Mouse (Mus musculus) frontal cortex, postnatal 10 days (tissue): ENCODE measurements around the gene Tbc1d1.
"Not testable (repeated sequence)": the region's sequence is repeated elsewhere in the genome, so short reads cannot be mapped to it uniquely, and the experiment has no call there.

Experiments used
- DNase-seq, 2 experiments: peaks; one replicate each; pipeline ENCODE4 v3.0.0; 2022; ENCODE audit warnings: low spot score in 2 of 2, mixed read lengths in 1 of 2

The Tbc1d1 gene

DNA sequence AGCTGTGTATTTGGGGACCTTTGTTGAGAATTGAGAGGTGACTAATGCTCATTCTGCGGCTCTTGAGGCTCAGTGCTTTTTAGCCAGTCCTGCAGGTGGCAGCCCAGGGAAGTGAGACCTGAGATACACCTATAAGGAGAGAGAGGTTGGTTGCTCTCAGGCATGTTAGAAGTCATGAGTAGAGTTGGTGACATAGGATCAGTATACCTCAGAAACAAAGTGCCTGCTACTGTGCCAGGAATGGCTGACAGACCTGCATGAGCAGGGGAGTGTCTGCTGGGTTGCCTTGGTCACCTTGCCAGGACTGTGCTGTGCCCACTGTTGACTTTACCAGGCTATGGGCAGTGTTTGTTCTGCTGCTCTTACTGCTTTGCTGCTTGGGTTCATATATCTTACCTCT lies 157.4 kb downstream of the Tbc1d1 start:
- DNase-seq = no peak

DNA sequence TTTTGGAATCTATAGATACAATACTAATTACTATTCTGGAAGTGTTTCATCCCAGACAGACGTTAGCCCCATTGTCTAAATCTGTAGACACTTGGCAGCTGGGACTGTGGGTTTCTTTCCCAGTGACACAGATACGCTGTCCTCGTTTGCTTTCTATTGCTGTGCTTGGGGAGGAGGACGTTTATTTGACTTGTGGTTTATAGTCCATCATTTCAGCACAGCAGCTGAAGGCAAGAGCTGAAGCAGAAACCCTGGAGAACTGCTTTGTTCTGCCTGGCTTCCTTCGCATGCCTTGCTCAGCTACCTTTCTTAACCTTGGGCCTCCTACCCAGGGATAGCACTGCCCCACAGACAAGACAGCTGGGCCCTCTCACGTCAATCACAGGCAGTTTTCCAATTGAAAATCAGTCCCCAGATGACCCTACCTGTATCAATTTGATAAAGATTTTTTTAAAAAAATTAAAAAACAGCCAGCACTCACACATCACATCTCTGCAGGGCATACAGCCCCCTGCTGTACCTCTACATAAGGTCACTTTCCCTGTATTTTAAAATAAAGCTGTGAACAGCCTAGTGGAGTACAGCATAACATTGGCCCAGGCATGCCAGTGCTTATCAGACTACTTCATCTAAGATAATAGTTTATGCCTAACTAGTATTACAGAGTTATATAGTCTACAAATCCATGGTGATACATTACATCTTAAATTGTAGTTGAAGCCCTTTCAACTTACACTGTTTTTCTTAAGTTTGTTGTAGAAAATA lies 158.4 kb downstream of the Tbc1d1 start:
- DNase-seq = no peak

DNA sequence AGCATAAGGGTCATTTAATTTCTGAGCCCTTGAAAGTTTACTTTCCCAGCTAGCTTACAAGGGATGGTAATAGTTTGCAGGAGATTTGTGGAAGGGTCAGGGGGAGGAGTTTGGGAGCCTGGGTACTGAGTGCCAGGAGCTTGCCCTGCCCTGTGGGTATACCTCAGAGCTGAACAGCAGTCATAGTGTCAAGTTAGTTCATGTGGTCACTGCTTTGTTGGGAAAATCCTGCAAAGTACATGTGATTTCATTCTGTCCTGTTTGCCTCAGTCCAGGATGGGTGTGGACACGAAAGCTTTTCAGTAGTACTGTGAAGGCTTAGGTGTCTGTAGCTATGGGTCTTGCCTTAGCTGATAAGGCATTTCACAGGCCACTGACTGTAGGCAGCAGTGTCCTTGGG lies 159.0 kb downstream of the Tbc1d1 start:
- DNase-seq = no peak

DNA sequence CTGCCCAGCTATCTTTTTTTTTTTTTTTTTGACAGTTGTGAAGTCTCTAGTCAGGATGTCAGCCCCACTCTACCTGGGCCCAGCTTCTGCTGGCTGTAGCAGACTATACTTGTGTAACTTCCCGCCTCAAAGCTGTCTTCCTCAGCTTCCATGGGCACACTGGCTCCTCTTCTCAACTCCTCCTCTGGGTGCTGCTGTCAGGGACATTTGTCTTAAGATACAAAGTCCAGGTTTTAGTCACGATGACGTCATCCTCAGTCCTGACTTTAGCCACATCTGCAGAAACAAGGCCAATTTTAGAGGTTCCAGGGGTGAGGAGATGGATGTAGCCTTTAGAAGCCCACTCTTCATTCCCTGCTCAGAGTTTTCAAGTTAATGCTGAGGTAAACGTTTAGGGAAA lies 167.2 kb downstream of the Tbc1d1 start:
- DNase-seq = no peak

DNA sequence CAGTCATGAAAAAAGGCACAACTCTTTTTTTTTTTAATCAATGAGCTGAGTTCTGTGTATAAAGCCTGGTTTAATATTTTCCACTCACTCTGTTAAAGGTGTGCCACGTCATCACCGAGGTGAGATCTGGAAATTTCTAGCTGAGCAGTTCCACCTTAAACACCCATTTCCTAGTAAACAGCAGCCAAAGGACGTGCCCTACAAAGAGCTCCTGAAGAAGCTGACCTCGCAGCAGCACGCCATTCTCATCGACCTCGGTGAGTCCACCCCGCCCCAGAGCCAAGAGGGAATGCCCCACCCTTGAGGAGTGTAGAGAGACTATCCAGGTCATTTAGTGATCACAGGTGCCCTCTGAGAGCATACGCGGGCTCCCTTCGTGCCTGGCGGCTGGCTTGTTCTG lies 168.2 kb downstream of the Tbc1d1 start:
- no peak for DNase-seq

DNA sequence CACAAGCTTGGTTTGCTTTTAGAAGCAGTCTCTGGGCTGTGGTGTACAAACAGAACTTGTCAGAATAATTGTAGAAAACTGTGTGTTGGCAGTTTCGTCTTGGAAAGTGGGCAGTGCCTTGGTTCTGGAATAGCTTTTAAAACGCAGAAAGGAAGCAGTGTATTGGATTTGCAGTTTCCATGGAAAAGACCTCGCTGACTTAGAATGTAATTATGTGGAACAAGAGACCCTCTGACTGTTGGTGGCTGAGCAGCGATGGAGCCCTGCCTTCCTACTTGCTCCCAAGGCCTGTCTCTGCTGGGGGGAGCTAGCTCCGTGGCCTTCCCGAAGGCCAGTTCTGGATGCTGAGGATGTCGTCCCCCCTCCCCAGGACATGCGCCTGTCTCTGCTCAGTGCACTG lies 168.8 kb downstream of the Tbc1d1 start:
- no peak for DNase-seq

DNA sequence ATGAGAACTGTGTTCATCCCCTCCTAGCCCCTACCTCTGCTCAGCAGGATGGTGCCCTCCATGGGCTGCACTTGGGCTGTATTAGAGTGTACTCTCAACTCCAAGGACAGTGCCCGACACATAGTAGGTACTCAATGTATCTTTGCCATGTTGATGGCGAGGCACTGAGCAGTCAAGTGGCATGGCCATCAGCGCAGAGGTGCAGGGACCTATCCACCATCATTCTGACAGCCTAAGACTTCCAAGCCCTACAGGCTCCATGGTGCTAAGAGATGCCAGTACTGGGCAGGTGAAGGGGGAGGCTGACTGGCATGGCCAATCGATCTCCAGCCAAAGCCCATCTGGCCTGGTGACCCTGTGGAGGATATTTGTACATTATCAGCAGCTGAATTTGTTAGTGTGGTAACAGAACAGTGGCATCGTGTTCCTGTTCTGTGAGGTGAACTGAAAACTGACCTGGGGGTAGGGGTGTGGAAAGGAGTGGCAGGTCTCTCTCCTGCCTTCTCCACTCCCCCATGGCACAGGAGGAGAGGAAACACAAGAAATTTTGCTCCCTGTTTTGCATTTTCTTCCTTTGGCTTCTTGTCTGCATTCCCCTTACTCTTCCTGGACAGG lies 169.7 kb downstream of the Tbc1d1 start:
- no peak for DNase-seq

DNA sequence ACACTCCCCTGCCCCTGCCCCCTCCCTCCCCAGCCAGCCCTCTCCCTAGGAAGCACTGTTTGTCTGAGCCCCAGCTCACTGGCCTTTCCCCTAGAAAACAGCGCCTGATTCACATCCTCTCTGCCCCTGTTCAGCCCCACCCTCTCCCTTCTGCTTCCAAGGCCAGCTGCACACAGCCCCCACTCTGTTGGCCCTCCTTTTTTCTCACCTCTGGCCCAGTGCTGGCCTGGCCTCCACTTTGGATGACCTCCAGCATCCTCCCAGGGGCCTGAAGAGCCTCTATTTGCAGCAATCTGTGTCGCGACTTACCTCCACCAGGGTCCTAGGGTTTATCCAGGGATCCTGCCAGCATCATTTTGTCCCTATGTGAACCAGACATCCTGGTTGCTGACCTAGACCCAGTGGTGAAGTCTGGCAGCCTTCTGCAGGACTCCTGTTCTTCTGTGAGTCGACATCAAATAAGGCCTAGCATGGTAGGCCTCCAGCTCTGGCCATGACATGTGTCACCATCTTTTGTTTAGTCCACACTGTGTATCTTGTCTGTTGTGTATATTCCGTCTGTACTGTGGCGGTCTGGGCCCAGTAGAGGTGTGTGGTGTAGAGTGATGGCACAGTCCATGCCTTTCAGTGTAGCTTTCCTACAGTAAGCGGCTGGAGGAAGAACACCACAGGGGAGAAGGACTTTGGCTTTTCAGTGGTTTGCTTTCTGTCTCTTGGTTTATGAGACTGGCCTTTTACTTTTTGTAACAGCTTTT lies 170.5 kb downstream of the Tbc1d1 start:
- no peak for DNase-seq

DNA sequence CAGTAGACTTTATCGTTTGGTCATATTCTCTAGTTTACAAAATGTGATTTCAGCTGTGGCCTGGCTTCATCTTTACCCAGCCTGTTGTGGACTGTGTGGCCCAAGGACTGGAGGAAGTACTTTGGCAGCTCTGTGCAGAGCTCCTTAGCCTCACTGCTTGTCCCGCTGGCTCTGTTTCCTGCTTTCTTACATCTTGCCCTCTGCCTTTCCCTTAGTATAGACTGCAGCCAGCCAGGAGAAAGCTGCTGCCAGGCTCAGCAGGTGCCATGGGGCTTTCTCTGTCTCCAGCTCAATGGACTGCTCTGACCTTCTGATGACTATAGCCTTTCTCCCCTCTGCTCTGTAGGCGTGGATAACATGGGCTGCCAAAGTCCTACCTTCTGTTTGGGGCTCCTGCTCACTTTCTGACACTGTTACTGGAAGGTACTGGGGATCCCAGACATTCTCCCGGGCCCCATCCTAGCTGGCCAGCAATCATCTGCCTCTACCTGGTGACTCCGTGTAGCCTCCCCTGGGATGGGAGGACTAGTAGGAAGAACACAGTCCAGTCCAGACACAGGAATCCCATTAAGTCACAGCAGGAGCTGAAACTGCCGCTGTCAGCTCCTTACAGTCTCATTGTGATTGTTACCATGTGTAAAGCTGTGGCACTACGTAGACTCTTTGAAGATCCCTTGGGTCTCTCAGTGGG lies 171.3 kb downstream of the Tbc1d1 start:
- DNase-seq = no peak

DNA sequence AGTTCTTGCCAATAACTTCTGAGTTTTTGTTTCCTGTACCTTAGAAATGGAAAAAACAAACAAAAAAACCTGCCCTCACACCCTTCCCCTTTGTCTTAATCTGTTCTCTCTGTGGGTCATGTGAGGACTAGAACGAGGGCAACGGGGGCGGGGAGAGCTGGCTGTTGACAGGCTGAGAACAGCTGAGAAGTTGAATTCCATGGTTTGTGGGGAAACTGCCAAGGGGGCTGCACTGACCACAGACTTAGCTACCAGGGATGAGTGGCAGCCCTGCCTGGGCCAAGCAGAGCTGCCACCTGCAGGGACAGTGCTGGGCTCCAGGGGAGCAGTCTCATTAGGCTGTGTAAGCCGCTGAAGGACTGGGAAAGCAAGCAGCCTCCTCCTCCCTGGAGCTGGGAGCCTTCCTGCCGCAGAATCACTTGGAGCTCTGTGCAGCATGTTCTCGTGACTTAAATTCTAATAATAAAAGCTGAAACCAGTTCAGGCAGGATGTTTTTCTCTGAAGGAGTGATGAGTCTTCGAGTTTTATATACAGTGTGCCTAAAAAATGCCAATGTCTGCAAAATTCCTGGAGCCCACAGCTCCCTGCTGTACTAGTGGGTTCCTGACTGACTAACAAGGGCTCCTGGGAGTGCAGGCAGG lies 180.8 kb downstream of the Tbc1d1 start:
- DNase-seq = peak; percentile 74 to 79

DNA sequence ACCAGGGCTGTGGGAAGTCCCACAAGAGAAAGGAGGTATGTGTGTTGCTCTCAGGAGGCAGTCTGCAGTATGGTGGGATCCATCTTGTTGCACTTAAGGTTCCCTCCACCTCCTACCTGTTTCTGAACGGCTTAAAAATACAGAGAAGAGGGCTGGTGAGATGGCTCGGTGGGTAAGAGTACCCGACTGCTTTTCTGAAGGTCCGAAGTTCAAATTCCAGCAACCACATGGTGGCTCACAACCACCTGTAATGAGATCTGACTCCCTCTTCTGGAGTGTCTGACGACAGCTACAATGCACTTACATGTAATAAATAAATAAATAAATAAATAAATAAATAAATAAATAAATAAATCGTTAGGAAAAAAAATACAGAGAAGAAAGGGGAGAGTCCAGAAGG lies 182.7 kb downstream of the Tbc1d1 start:
- not testable (repeated sequence) for DNase-seq

DNA sequence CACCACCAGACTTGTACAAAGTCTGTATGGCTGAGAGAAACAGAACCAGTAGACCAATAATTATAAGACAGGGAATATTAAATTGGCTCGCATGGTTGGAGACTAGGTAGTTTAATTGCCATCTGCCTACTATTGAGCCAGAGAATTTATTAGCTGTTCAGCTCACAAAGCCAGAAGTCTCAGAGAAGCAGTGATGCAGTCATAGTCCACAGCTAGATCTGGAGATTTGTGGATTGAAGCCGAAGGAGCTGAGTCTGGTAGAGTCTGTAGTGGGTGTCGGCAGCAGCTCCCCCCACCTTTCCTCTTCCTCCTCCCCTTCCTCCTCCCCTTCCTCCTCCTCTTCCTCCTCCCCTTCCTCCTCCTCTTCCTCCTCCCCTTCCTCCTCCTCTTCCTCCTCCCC lies 184.3 kb downstream of the Tbc1d1 start:
- DNase-seq = no peak

DNA sequence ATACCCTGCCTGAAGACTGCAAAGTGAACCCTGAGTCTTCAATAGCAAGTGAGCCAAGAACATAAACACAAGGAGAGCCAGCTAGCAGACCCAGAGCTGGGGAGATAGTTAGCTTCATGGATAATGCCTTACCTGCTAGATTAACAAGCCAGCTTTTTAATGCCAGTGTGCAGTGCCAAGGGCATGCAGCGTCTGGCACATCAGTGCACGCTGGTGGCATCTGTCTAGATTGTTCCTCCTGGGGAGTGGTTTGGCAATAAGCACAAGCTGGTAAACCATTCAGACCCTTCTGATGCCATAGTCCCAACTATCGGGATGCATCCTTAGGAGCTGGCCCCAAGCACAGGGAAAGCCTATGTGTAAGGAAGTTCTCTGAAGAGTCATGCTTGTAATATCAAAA lies 185.6 kb downstream of the Tbc1d1 start:
- DNase-seq = no peak

DNA sequence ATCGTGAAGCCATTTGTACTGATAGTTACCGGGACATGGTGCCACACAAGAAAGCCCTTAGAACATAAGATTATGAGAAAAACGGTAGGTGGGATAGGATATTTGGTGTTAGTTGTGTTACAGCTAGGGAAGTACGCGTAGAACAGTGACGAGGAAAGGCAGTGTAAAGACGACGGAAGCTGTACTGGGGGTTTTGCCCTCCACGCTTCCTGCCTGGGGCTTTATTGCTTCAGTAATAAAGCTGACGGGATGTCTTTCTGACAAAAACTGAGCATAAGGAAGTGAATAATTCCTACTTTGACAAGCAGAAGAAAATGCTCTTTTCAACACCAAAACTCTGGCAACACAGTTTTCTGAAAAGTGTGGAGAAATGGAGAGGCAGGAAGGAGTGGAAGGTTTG lies 186.0 kb downstream of the Tbc1d1 start:
- DNase-seq = no peak

DNA sequence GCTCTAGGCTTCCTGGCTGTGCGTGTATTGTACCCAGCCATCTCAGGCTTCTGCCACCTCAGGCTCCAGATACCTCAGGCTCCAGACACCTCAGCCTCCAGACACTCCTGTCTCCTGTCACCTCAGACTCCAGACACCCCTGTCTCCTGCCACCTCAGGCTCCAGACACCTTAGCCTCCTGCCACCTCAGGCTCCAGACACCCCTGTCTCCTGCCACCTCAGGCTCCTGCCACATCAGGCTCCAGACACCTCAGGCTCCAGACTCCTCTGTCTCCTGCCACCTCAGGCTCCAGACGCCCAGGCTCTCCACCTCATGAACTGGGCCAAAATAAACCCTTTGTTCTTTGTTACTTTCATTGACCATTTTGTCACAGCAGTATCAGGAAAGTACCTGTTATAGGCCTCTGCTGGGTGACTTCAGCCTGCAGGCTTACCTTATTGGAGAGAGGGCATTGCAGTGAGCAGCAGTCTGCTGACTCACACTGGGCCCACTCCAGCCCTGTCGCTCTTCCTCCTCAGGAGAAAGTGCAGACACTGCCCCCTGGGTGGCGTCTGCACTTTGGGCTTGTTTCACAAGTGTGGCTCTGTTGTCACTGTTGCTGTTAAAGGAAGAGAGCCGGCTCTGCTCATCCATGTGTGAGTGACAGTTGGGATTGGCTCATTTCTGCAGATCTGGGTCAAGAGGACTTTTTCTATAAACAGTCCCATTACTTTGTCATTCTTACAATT lies 188.0 kb downstream of the Tbc1d1 start:
- no peak for DNase-seq

DNA sequence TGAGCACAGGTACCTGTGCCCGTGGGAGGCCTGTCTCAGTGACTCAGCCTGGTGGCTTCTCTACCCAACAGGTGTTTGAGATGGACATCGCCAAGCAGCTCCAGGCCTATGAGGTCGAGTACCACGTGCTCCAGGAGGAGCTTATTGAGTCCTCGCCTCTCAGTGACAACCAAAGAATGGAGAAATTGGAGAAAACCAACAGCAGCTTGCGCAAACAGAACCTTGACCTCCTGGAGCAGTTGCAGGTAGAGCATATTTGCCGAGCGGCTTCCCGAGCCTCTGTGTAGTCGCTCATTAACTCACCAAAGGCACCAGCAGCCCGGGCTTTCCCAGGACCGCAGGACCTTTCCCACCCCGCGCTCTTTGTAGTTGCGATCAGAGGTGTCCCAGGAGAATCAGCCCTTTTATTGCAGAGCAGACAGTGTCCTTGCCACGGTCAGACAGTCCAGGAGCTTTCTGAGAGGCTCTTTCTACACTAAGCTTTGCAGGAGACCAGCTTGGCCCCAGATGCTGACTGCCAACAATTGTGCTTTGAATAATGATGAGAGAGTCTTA lies 189.2 kb downstream of the Tbc1d1 start:
- DNase-seq = no peak

DNA sequence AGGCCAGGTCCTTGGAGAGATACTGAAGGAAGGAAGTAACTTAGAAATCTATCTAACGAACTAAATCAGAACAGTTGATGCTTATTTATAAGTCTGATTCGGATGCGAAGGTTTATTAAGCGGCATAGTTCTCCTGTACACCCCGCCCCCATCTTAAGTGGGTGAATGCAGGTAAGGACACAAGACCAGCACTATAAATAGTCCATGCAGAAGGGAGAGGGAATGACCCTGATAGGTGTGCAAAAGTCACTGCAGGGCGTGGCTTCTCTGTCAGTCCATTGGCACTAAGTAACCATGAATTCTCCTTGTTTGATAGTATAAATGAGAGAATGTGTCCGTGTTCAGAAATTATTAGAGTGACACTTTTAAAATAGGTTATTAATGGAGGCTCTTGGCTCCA lies 189.7 kb downstream of the Tbc1d1 start:
- DNase-seq = no peak

DNA sequence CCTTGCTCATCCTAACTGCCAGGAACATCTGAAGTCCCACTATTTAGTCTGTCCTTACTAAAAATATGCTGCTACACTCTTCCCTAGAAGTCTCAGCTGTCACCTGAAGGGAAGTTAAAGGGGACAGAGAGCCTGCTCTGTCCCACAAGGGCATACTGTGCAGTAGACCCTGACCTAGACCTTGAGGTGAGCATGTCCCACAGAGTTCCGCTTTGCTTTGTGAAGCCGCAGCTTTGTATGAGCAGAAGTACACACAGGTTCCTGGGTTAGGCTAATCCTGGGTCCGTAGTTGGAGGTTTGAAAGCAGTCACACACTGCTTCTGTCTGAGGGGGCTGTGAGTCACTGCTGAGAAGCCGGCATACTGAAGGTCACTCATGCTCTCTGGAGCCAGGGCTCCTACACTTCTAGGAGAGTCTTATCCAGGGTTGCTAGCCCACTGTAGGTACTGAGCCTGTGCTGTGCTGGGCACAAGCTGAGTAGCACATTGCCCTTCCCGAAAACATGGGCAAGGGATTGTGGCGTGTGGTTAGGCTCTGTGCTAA lies 190.3 kb downstream of the Tbc1d1 start:
- no peak for DNase-seq

DNA sequence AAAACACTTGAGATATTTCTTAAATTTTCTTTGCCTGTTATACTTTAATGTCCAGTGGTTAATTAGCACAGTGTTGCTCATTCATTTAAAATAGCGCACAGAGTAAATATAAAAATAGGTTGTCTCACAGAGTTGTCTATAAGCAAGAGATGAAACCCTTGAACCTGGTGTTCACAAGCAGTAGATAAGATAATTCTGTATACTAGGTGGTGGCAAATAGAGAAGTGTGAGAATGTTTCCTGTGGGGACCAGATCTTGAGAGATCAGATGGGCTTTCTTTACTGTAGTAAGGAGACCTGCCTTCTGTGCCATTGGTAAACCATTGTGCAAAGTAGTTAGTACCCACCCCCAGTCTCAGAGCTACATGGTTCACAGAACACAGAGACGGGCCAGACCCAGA lies 192.1 kb downstream of the Tbc1d1 start:
- no peak for DNase-seq

DNA sequence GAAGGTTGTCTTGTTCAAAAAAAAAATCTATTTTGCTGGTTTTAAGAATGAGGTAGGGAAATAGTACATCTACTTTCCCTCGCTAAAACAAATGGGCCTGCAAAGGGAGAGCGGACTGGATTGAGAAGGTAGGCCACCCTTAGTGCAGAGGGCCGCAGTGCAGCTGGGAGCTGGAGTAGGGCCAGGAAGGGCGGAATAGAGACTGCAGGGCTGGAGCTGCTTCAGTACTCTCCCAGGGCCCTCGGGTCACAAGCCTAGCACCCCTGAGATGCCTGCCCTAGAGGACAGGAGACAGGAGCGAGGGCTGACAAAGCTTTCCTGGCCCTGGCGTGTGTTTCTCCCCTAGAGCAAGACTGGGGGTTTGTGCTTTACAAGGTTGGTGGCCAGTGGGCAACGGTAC lies 192.7 kb downstream of the Tbc1d1 start:
- no peak for DNase-seq

DNA sequence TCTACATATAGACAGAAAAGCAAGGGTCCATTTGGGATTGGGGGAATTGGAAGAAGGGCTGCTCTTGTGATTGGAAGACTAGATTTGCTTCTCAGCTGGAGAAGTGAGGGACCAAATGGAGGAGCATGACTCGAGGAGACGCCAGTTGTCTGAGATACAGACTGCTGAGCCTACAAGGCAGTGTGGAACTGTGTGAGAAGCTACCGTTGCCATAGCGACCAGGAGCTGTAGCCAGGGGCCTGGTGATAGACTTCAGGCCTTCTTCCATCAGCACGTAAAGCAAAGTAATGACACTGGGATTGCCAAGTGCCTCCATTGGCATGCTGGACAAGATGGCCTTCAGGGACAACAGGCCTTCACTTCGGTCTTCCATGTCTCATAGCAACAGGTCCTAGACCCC lies 195.9 kb downstream of the Tbc1d1 start:
- DNase-seq = no peak
